Mouse (Mus musculus) neural tube, embryonic 12.5 days (tissue): ENCODE measurements around the gene Cd40. TPM values are rescaled to one million over a fixed set of nuclear protein-coding genes. Genes with fewer than 3 reads are reported as not detected.

Source experiments
- ATAC-seq: fragments of 200-750 bp; cut with Nextera tagmentation; 2 replicates; pipeline ENCODE4 v1.8.0; 2017; ENCODE audit warnings: low read depth, mild to moderate bottlenecking, moderate TSS enrichment, moderate library complexity; ENCODE audit not compliant: low FRiP score
- H3K27ac ChIP-seq: fragments of 300-500 bp; sonication (generic); 2 replicates; pipeline ENCODE4 v1.5.1; 2016
- H3K27me3 ChIP-seq: fragments of 300-500 bp; sonication (generic); replicated peaks from 2 replicates; pipeline ENCODE4 v1.6.1; 2016; ENCODE audit warnings: mild to moderate bottlenecking
- H3K36me3 ChIP-seq: fragments of 300-500 bp; sonication (generic); 2 replicates; pipeline ENCODE4 v1.6.1; 2016; ENCODE audit warnings: mild to moderate bottlenecking
- H3K4me1 ChIP-seq: fragments of 300-500 bp; sonication (generic); 2 replicates; pipeline ENCODE4 v1.6.1; 2016
- H3K4me2 ChIP-seq: fragments of 300-500 bp; sonication (generic); replicated peaks from 2 replicates; pipeline ENCODE4 v1.6.1; 2016; ENCODE audit warnings: mild to moderate bottlenecking
- H3K4me3 ChIP-seq: fragments of 300-500 bp; sonication (generic); 2 replicates; pipeline ENCODE4 v1.5.1; 2016
- H3K9ac ChIP-seq: fragments of 300-500 bp; sonication (generic); 2 replicates; pipeline ENCODE4 v1.6.1; 2016; ENCODE audit warnings: mild to moderate bottlenecking
- H3K9me3 ChIP-seq: fragments of 300-500 bp; sonication (generic); 2 replicates; pipeline ENCODE4 v1.6.1; 2016; ENCODE audit warnings: mild to moderate bottlenecking
- WGBS: fragments of 180-500 bp; shearing (Covaris S2); methylation state at CpG from one replicate; pipeline ENCODE4 v1.1.7; 2016; 5-methylcytosine and 5-hydroxymethylcytosine counted together
- polyA plus RNA-seq: library from polyadenylated mRNA; unstranded; fragments of >200 nt; fragmentation: Nextera tagmentation; extraction: Ambion mirVana; gene quantifications from 2 replicates; pipeline ENCODE4 v1.2.1, GENCODE M21; 2016

Cd40 gene
- polyA plus RNA-seq, 1 experiment from 2014 or later: 8.0 TPM

DNA sequence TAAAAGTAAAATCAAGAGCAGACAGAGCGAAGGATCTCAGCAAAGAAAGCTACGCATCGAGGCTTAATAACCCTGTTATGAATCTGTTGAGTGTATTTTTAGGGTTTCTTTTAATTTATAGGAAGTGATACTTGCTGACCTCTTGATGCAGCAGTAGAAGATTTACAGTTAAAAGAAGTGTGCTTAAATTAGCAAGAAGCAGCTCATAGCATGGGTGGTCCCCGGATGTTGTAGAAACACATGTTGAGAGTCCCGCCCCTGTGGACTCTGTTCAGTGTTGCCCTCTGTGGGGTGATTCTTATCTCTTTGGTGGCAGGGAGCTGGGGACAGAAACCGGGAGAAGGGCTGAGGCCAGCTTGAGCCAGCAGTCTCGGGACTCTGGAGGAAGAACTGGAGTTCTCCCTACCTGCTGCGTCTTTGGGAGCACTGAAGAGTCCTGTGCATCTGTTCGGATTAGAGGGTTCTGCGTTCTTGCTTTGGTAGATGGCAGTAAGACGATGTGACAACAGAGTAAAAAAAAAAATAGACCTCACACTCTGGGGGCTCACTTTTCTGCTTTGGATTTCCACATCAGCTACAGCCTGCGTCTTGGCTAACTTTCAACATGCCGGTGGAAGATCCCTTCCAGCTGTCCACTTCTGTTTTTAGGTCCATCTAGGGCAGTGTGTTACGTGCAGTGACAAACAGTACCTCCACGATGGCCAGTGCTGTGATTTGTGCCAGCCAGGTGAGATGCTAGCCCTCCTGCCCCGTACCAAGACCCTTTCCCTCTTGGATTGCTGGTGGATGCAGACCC lies 6.4 kb downstream of the Cd40 start:
- Histone ChIP-seq H3K36me3 (no peaks in the 10 kb centered on the region), H3K9ac (no peak overlapping the region), H3K4me3 (no peak overlapping the region), H3K27me3 (0 out of 2 replicates have a peak, but pooled peaks cover 6% of the 10 kb centered on the region), H3K4me2 (no peak overlapping the region), H3K27ac (no peak overlapping the region), H3K4me1 (no peaks in the 10 kb centered on the region), H3K9me3 (no peaks in the 10 kb centered on the region)
- no peak for ATAC-seq
- 87% methylated on average over 16 of the region's 16 CpGs for WGBS

- Histone ChIP-seq H3K4me1 (no peaks in the 10 kb centered on the region), H3K27me3 (0 out of 2 replicates have a peak, but pooled peaks cover 8% of the 10 kb centered on the region), H3K4me2 (no peak overlapping the region), H3K4me3 (no peak overlapping the region), H3K9me3 (no peaks in the 10 kb centered on the region), H3K27ac (no peak overlapping the region), H3K36me3 (no peaks in the 10 kb centered on the region), H3K9ac (no peak overlapping the region)
- WGBS: 46% methylated on average over 7 of the region's 7 CpGs
- ATAC-seq: no peak
Observed at GRCm38 (mm10) chr2:165064489-165064888, 9.1 kb downstream of the Cd40 start.

GRCm38 (mm10) chr2:165068806-165069205 lies 13.4 kb downstream of the Cd40 start:
- no peak overlapping the region for H3K4me3 ChIP-seq
- peaks cover 31% of the 10 kb centered on the region for H3K27me3 ChIP-seq
- peaks cover 11% of the 10 kb centered on the region for H3K4me1 ChIP-seq
- no peak for ATAC-seq
- no peaks in the 10 kb centered on the region for H3K9me3 ChIP-seq
- no peak overlapping the region for H3K9ac ChIP-seq
- no peaks in the 10 kb centered on the region for H3K36me3 ChIP-seq
- WGBS: 86% methylated on average over 2 of the region's 2 CpGs
- no peak overlapping the region for H3K4me2 ChIP-seq
- no peak overlapping the region for H3K27ac ChIP-seq

DNA sequence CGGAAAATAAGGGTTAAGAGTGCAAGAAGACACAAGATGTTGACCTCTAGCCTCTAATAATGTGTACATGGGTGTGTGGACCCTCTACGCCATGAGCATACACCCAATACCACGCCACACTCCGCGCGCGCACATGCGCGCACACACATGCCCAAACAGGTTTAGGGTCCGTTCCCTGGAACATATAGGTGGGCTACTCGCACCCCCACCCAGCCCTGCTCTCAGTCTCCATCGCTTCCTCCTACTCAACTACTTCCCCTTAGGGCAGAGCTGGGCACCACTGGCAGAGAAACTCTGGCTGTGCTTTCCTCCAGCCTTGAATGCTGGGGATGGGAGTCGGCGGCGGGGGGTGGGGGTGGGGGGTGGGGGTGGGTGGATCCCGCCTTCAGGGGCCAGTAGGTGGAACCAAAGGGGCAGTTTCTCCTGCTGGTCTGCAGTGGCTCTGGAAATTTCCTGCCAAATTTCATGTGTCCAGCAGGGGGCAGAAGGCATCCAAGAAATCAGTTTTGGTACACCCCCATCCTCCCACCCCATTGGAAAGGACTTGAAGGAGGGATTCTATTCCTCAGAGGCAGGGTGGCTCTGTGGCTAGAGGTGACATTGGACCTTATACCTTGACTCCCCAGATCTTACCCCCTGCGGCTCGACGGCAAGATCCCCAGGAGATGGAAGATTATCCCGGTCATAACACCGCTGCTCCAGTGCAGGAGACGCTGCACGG lies 14.8 kb downstream of the Cd40 start:
- Histone ChIP-seq H3K4me3 (no peak overlapping the region), H3K27ac (no peak overlapping the region), H3K36me3 (no peaks in the 10 kb centered on the region), H3K4me2 (peak overlapping the region; percentile 33; the same call in 1 of the 2 replicates), H3K9ac (0 out of 2 replicates have a peak overlapping the region, but pooled peaks have one; percentile 3), H3K27me3 (peaks cover 44% of the 10 kb centered on the region), H3K9me3 (no peaks in the 10 kb centered on the region), H3K4me1 (peaks cover 11% of the 10 kb centered on the region)
- WGBS: 22% methylated on average over 23 of the region's 23 CpGs
- peak; percentile 44; the same call in 1 of the 2 replicates for ATAC-seq

GRCm38 (mm10) chr2:165073381-165073781 lies 18.0 kb downstream of the Cd40 start:
- H3K27ac ChIP-seq: no peak overlapping the region
- H3K4me1 ChIP-seq: peaks cover 39% of the 10 kb centered on the region
- no peak overlapping the region for H3K9ac ChIP-seq
- H3K4me2 ChIP-seq: no peak overlapping the region
- H3K36me3 ChIP-seq: no peaks in the 10 kb centered on the region
- H3K4me3 ChIP-seq: 0 out of 2 replicates have a peak overlapping the region, but pooled peaks have one; percentile 3
- H3K9me3 ChIP-seq: no peaks in the 10 kb centered on the region
- H3K27me3 ChIP-seq: peaks cover 66% of the 10 kb centered on the region
- 35% methylated on average over 9 of the region's 9 CpGs for WGBS
- ATAC-seq: no peak

- H3K27ac ChIP-seq: no peak overlapping the region
- no peak overlapping the region for H3K9ac ChIP-seq
- ATAC-seq: no peak
- H3K4me3 ChIP-seq: no peak overlapping the region
- no peaks in the 10 kb centered on the region for H3K36me3 ChIP-seq
- H3K27me3 ChIP-seq: peaks cover 74% of the 10 kb centered on the region
- no peaks in the 10 kb centered on the region for H3K9me3 ChIP-seq
- 60% methylated on average over 11 of the region's 11 CpGs for WGBS
- peaks cover 48% of the 10 kb centered on the region for H3K4me1 ChIP-seq
- no peak overlapping the region for H3K4me2 ChIP-seq
Observed at GRCm38 (mm10) chr2:165074081-165074884, 18.9 kb downstream of the Cd40 start.

DNA sequence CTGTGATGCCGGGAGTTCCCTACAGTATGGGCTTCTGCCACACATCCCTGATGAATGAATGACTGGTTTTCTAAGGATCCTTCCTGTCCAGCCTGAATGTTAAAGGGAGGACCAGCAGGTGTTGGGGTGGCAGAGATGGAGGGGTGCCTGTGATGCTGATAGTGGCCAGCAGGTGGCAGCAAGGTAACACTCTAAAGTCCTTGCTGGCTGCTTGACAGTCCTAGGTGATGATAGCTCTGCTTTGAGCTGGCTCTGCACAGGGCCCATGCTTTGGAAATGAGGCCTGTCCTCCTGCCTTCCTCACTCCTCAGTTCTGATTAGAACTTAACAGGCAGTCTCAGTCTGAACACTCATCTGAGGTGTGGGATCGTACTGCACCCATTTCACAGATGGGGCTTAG lies 19.5 kb downstream of the Cd40 start:
- ATAC-seq: no peak
- peaks cover 48% of the 10 kb centered on the region for H3K4me1 ChIP-seq
- WGBS: 34% methylated on average over 2 of the region's 2 CpGs

DNA sequence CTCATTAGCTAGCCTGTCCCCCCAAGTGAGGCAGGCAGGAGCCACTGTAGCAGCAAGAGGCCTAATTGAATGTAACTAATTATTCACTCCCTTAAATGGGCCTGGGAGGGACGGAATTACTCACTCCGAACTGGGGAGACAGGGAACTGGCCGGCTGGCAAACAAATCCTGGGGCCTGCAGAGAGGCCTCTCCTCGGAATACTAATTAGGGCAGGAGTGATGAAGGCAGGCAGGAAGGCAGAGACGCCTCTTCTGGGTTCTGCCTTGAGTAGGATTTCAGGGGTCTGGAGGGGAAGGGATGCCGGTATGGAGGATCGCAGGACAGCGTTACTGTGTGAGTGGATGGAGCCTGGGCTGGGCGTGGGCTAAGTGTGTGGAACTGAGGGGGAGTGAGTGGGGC lies 21.6 kb downstream of the Cd40 start:
- Histone ChIP-seq H3K4me2 (peak overlapping the region; percentile 36), H3K9me3 (no peaks in the 10 kb centered on the region), H3K4me1 (peaks cover 39% of the 10 kb centered on the region), H3K27ac (no peak overlapping the region), H3K9ac (peak overlapping the region; percentile 17; the same call in 1 of the 2 replicates), H3K36me3 (no peaks in the 10 kb centered on the region), H3K27me3 (peaks cover 88% of the 10 kb centered on the region), H3K4me3 (no peak overlapping the region)
- WGBS: 4% methylated on average over 9 of the region's 9 CpGs
- ATAC-seq: peak; percentile 68

More for the DNA sequence above, 19.5 kb downstream of the Cd40 start:
- Histone ChIP-seq H3K27me3 (peaks cover 78% of the 10 kb centered on the region), H3K4me2 (no peak overlapping the region), H3K36me3 (no peaks in the 10 kb centered on the region), H3K27ac (no peak overlapping the region), H3K4me3 (no peak overlapping the region), H3K9ac (no peak overlapping the region), H3K9me3 (no peaks in the 10 kb centered on the region)

- Histone ChIP-seq H3K4me2 (no peak overlapping the region), H3K4me3 (no peak overlapping the region), H3K4me1 (peaks cover 39% of the 10 kb centered on the region), H3K9me3 (no peaks in the 10 kb centered on the region), H3K27ac (no peak overlapping the region), H3K36me3 (no peaks in the 10 kb centered on the region), H3K27me3 (peaks cover 81% of the 10 kb centered on the region), H3K9ac (no peak overlapping the region; the same call in 1 of the 2 replicates)
- 73% methylated on average over 8 of the region's 8 CpGs for WGBS
- ATAC-seq: no peak
Observed at GRCm38 (mm10) chr2:165078045-165078444, 22.6 kb downstream of the Cd40 start.

DNA sequence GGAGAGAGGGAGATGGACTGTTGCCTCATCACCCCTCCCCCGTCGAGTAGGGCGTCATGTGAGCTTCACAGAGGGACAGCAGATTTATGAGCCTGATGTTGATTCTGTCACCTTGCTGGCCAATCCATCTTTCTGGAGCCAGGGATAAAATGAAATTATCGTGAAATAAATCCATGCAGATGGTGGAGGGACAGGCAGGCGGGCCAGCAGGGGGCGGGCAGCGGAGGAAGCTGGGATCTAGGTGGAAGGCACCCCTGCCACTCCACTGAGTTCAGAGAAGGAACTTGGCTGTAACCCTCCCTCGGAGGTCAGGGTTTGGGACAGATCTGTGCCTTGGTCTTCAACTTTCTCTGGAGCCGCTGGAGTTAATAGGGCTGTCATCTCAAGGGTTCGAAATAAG lies 23.2 kb downstream of the Cd40 start:
- peaks cover 75% of the 10 kb centered on the region for H3K27me3 ChIP-seq
- ATAC-seq: no peak
- WGBS: 24% methylated on average over 10 of the region's 10 CpGs
- H3K36me3 ChIP-seq: no peaks in the 10 kb centered on the region
- H3K4me3 ChIP-seq: no peak overlapping the region
- H3K27ac ChIP-seq: no peak overlapping the region
- H3K4me2 ChIP-seq: no peak overlapping the region
- H3K9me3 ChIP-seq: no peaks in the 10 kb centered on the region
- peaks cover 39% of the 10 kb centered on the region for H3K4me1 ChIP-seq
- no peak overlapping the region for H3K9ac ChIP-seq

DNA sequence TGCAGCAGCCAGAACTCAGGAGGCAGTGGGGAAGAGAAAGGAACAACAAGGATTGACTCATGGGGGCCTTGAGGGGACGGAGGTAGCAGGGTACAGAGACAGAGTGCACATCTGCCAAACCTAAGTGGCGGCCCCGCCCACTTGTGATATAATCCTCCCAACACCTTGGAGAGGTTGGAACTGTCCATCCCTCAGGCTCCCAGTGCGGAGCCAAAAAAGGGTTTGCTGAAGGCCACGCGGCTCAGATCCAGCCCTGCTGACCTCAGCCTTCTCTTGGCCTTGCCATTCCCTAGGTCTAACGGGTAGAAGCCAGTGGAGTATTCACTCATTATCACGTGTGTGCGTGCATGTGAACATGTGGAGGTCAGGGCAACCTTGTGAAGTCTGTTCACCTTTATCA lies 25.2 kb downstream of the Cd40 start:
- Histone ChIP-seq H3K36me3 (no peaks in the 10 kb centered on the region), H3K27ac (no peak overlapping the region), H3K9me3 (no peaks in the 10 kb centered on the region), H3K27me3 (peaks cover 59% of the 10 kb centered on the region), H3K9ac (no peak overlapping the region), H3K4me1 (peaks cover 38% of the 10 kb centered on the region), H3K4me3 (no peak overlapping the region), H3K4me2 (no peak overlapping the region)
- 38% methylated on average over 9 of the region's 9 CpGs for WGBS
- ATAC-seq: no peak

DNA sequence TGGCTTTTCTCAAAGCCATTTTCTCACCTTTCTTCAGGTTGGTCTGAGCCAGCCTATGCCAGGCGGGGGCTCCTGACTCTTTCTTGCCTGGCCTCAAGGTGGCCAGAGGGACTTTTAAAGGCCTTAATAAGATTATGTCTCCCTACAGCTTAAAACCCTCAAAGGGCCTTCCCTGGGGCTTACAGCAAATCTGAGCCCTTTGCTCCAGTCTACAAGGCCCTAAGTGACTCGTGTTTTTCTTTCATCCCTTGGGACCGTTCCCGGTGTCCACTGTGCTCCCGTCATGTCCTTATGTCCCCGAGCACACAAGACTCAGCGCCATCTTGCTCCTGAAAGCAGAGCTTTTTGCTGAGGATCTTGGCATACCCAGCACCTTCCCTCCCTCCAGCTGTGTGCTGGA lies 25.8 kb downstream of the Cd40 start:
- WGBS: 46% methylated on average over 7 of the region's 7 CpGs
- no peak overlapping the region for H3K4me3 ChIP-seq
- no peak overlapping the region for H3K9ac ChIP-seq
- no peak overlapping the region for H3K27ac ChIP-seq
- no peaks in the 10 kb centered on the region for H3K9me3 ChIP-seq
- H3K4me1 ChIP-seq: peaks cover 32% of the 10 kb centered on the region
- ATAC-seq: no peak
- H3K4me2 ChIP-seq: no peak overlapping the region
- H3K27me3 ChIP-seq: peaks cover 53% of the 10 kb centered on the region
- H3K36me3 ChIP-seq: no peaks in the 10 kb centered on the region
